Mouse (Mus musculus) liver, embryonic 14.5 days (tissue): ENCODE results near the gene Olfr1389. TPM values are rescaled to one million over a fixed set of nuclear protein-coding genes. Genes with fewer than 3 reads are reported as not detected.
"Not testable (repeated sequence)": the region's sequence is repeated elsewhere in the genome, so short reads cannot be mapped to it uniquely, and the experiment has no call there.

Source experiments
- ATAC-seq: fragments of 200-750 bp; cut with Nextera tagmentation; 2 replicates; pipeline ENCODE4 v1.8.0; 2017; ENCODE audit warnings: moderate number of reproducible peaks, mild to moderate bottlenecking, moderate library complexity; ENCODE audit not compliant: insufficient read depth
- DNase-seq, 3 experiments: peaks; one replicate each; pipeline ENCODE4 v3.0.0-alpha.2; 2012 to 2013; ENCODE audit warnings: low read depth in 3 of 3, low spot score in 3 of 3
- H3K27ac ChIP-seq: fragments of 300-500 bp; sonication (generic); 2 replicates; pipeline ENCODE4 v1.5.1; 2014; ENCODE audit warnings: moderate library complexity, mild to moderate bottlenecking, control low read depth, inconsistent platforms
- H3K27me3 ChIP-seq: fragments of 300-500 bp; sonication (generic); 2 replicates; pipeline ENCODE4 v1.6.1; 2014; ENCODE audit warnings: mild to moderate bottlenecking, low read length, moderate library complexity; ENCODE audit not compliant: control insufficient read depth, insufficient read depth
- H3K36me3 ChIP-seq: fragments of 300-500 bp; sonication (generic); replicated peaks from 2 replicates; pipeline ENCODE4 v1.6.1; 2014; ENCODE audit warnings: low read depth; ENCODE audit not compliant: control insufficient read depth, insufficient read depth
- H3K4me1 ChIP-seq, 2 experiments: fragments of 200-500 bp in 1 of 2; fragments of 300-500 bp in 1 of 2; sonication (generic) in 1 of 2; replicated peaks; 2 replicates each; pipeline ENCODE4 v1.6.1; 2012 to 2014; ENCODE audit warnings: antibody characterized with exemption in 1 of 2, inconsistent platforms in 1 of 2, low read length in 1 of 2; ENCODE audit not compliant: control insufficient read depth in 2 of 2, insufficient read depth in 2 of 2
- H3K4me2 ChIP-seq: fragments of 300-500 bp; sonication (generic); 2 replicates; pipeline ENCODE4 v1.6.1; 2014; ENCODE audit warnings: low read depth, mild to moderate bottlenecking, control low read depth, moderate library complexity
- H3K4me3 ChIP-seq, 2 experiments: fragments of 200-500 bp in 1 of 2; fragments of 300-500 bp in 1 of 2; sonication (generic) in 1 of 2; 2 replicates each; pipeline ENCODE4 v1.5.1; 2012 to 2014; ENCODE audit warnings: low read depth in 2 of 2, low read length in 2 of 2, mild to moderate bottlenecking in 2 of 2, control low read depth in 1 of 2, inconsistent platforms in 1 of 2, moderate library complexity in 1 of 2; ENCODE audit not compliant: insufficient read depth in 1 of 2
- H3K9ac ChIP-seq: fragments of 300-500 bp; sonication (generic); replicated peaks from 2 replicates; pipeline ENCODE4 v1.6.1; 2014; ENCODE audit warnings: mild to moderate bottlenecking, control low read depth, moderate library complexity
- H3K9me3 ChIP-seq: fragments of 300-500 bp; sonication (generic); 2 replicates; pipeline ENCODE4 v1.6.1; 2016; ENCODE audit warnings: low read length, mixed read lengths; ENCODE audit not compliant: control insufficient read depth
- CTCF ChIP-seq: IDR thresholded peaks from 2 replicates; pipeline ENCODE4 v1.5.1; 2016; ENCODE audit warnings: antibody characterized with exemption, low read depth, control low read depth
- EP300 ChIP-seq: IDR thresholded peaks from 2 replicates; pipeline ENCODE4 v1.6.1; 2016; ENCODE audit warnings: antibody characterized with exemption, low read depth
- WGBS: fragments of 180-500 bp; shearing (Covaris S2); extraction: QIAGEN DNeasy Blood & Tissue Kit; methylation state at CpG from one replicate; pipeline ENCODE4 v1.1.7; 2014; ENCODE audit not compliant: insufficient replicate concordance; 5-methylcytosine and 5-hydroxymethylcytosine counted together
- polyA plus RNA-seq, 2 experiments: library from polyadenylated mRNA; depleted of rRNA in 1 of 2; stranded (reverse) in 1 of 2; unstranded in 1 of 2; fragments of >200 nt; fragmentation: Nextera tagmentation in 1 of 2; extraction: Ambion mirVana in 1 of 2; gene quantifications; 2 replicates each; pipeline versions ENCODE4 v1.2.1 to v1.2.3; 2012 to 2014

The Olfr1389 gene
- polyA plus RNA-seq, 2 experiments: not detected

GRCm38 (mm10) chr11:49425257-49425927 is 2.5 kb downstream of the Olfr1389 start:
- 53% methylated on average over 1 of the region's 1 CpGs for WGBS

GRCm38 (mm10) chr11:49429641-49430040 is 6.8 kb downstream of the Olfr1389 start:
- no peaks in the 10 kb centered on the region for H3K36me3 ChIP-seq
- H3K9ac ChIP-seq: no peak overlapping the region
- ATAC-seq (no peak), DNase-seq (no peak)
- H3K4me2 ChIP-seq: no peak overlapping the region
- WGBS: 67% methylated on average over 2 of the region's 2 CpGs
- H3K9me3 ChIP-seq: no peaks in the 10 kb centered on the region
- H3K27ac ChIP-seq: no peak overlapping the region
- TF ChIP-seq CTCF: no peak
- TF ChIP-seq EP300: no peak
- H3K4me3 ChIP-seq: no peak overlapping the region
- no peaks in the 10 kb centered on the region for H3K27me3 ChIP-seq
- H3K4me1 ChIP-seq: no peaks in the 10 kb centered on the region

More at GRCm38 (mm10) chr11:49425257-49425927, 2.5 kb downstream of the Olfr1389 start:
- ATAC-seq (no peak), DNase-seq (no peak)
- Histone ChIP-seq H3K9me3 (no peaks in the 10 kb centered on the region), H3K27me3 (no peaks in the 10 kb centered on the region), H3K4me3 (no peak overlapping the region), H3K9ac (no peak overlapping the region), H3K4me1 (no peaks in the 10 kb centered on the region), H3K27ac (no peak overlapping the region), H3K36me3 (no peaks in the 10 kb centered on the region), H3K4me2 (no peak overlapping the region)
- TF ChIP-seq EP300: no peak
- no peak for TF ChIP-seq CTCF

GRCm38 (mm10) chr11:49436411-49436810 is 13.5 kb downstream of the Olfr1389 start, which contains the start of gene Olfr1388:
Gene Olfr1388, plus strand, starts transcription at chr11:49436624.
- Histone ChIP-seq H3K4me2 (no peak within 1 kb of the TSS), H3K36me3 (no peaks in the 10 kb centered on the region), H3K9ac (no peak within 1 kb of the TSS), H3K4me3 (no peak within 1 kb of the TSS), H3K27me3 (no peaks in the 10 kb centered on the region), H3K4me1 (no peaks in the 10 kb centered on the region), H3K27ac (no peak within 1 kb of the TSS), H3K9me3 (no peaks in the 10 kb centered on the region)
- 56% methylated on average over 3 of the region's 3 CpGs for WGBS
- ATAC-seq (no peak), DNase-seq (no peak)
- TF ChIP-seq EP300: no peak
- TF ChIP-seq CTCF: no peak

GRCm38 (mm10) chr11:49455043-49455442 is 32.2 kb downstream of the Olfr1389 start, which contains the start of gene Olfr1387:
Gene Olfr1387, plus strand, starts transcription at chr11:49455343.
- DNase-seq (no peak), ATAC-seq (no peak)
- H3K27me3 ChIP-seq: no peaks in the 10 kb centered on the region
- no peaks in the 10 kb centered on the region for H3K9me3 ChIP-seq
- no peaks in the 10 kb centered on the region for H3K36me3 ChIP-seq
- no peak within 1 kb of the TSS for H3K9ac ChIP-seq
- H3K27ac ChIP-seq: no peak within 1 kb of the TSS
- no peak within 1 kb of the TSS for H3K4me2 ChIP-seq
- TF ChIP-seq CTCF (no peak), EP300 (no peak)
- H3K4me3 ChIP-seq: no peak within 1 kb of the TSS
- WGBS: 44% methylated on average over 1 of the region's 1 CpGs
- H3K4me1 ChIP-seq: no peaks in the 10 kb centered on the region

GRCm38 (mm10) chr11:49464746-49465145 is 41.9 kb downstream of the Olfr1389 start, which contains the start of gene Olfr1386:
Gene Olfr1386, plus strand, starts transcription at chr11:49465046.
- H3K4me1 ChIP-seq, H3K4me2 ChIP-seq, H3K36me3 ChIP-seq, H3K4me3 ChIP-seq, H3K9me3 ChIP-seq, H3K9ac ChIP-seq, ATAC-seq, H3K27me3 ChIP-seq, H3K27ac ChIP-seq, DNase-seq: not testable (repeated sequence)
- WGBS: 52% methylated on average over 2 of the region's 3 CpGs

Other genes starting within 250 kb of the Olfr1389 start
- 0.78 and 1.2 TPM in 2 replicates for gene Btnl9, start 235.9 kb upstream of the Olfr1389 start, polyA plus RNA-seq (2012; rRNA removed)
- gene Btnl9, start 235.9 kb upstream of the Olfr1389 start, polyA plus RNA-seq (2014; fragmentation: Nextera tagmentation; extraction: Ambion mirVana): 0.34 and 0.57 TPM in 2 replicates
- 3.1 and 5.2 TPM in 2 replicates for gene Zfp62, start 219.8 kb upstream of the Olfr1389 start, polyA plus RNA-seq (2012; rRNA removed)
- 10.6 and 11.4 TPM in 2 replicates for gene Zfp62, start 219.8 kb upstream of the Olfr1389 start, polyA plus RNA-seq (2014; fragmentation: Nextera tagmentation; extraction: Ambion mirVana)
- gene Mgat1, start 178.9 kb upstream of the Olfr1389 start, polyA plus RNA-seq (2012; rRNA removed): 22.8 and 23.7 TPM in 2 replicates
- gene Mgat1, start 178.9 kb upstream of the Olfr1389 start, polyA plus RNA-seq (2014; fragmentation: Nextera tagmentation; extraction: Ambion mirVana): 22.6 and 25.7 TPM in 2 replicates
- 0.03 and 0.08 TPM in 2 replicates for gene Olfr1393, start 144.8 kb upstream of the Olfr1389 start, polyA plus RNA-seq (2012; rRNA removed)
- 0.05 and 0.10 TPM in 2 replicates for gene Olfr1393, start 144.8 kb upstream of the Olfr1389 start, polyA plus RNA-seq (2014; fragmentation: Nextera tagmentation; extraction: Ambion mirVana)
- 0.01 TPM in 2 replicates for gene Olfr1392, start 137.8 kb upstream of the Olfr1389 start, polyA plus RNA-seq (2012; rRNA removed)
- gene Olfr1392, start 137.8 kb upstream of the Olfr1389 start, polyA plus RNA-seq (2014; fragmentation: Nextera tagmentation; extraction: Ambion mirVana): not detected in 2 replicates
- gene Olfr10, start 118.3 kb upstream of the Olfr1389 start, polyA plus RNA-seq (2012; rRNA removed): not detected in 2 replicates
- gene Olfr10, start 118.3 kb upstream of the Olfr1389 start, polyA plus RNA-seq (2014; fragmentation: Nextera tagmentation; extraction: Ambion mirVana): not detected in 2 replicates
- not detected in 2 replicates for gene Olfr1391, start 100.3 kb upstream of the Olfr1389 start, polyA plus RNA-seq (2012; rRNA removed)
- gene Olfr1391, start 100.3 kb upstream of the Olfr1389 start, polyA plus RNA-seq (2014; fragmentation: Nextera tagmentation; extraction: Ambion mirVana): not detected in 2 replicates
- not detected in 2 replicates for gene Olfr1390, start 87.9 kb upstream of the Olfr1389 start, polyA plus RNA-seq (2012; rRNA removed)
- not detected in 2 replicates for gene Olfr1390, start 87.9 kb upstream of the Olfr1389 start, polyA plus RNA-seq (2014; fragmentation: Nextera tagmentation; extraction: Ambion mirVana)
- 0.04 and 0.10 TPM in 2 replicates for gene Olfr1388, start 13.6 kb downstream of the Olfr1389 start, polyA plus RNA-seq (2012; rRNA removed)
- 0.08 TPM in 1 of 2 replicates, not detected in the other for gene Olfr1388, start 13.6 kb downstream of the Olfr1389 start, polyA plus RNA-seq (2014; fragmentation: Nextera tagmentation; extraction: Ambion mirVana)
- gene Olfr1387, start 32.3 kb downstream of the Olfr1389 start, polyA plus RNA-seq (2012; rRNA removed): not detected in 2 replicates
- not detected in 2 replicates for gene Olfr1387, start 32.3 kb downstream of the Olfr1389 start, polyA plus RNA-seq (2014; fragmentation: Nextera tagmentation; extraction: Ambion mirVana)
- not detected in 2 replicates for gene Olfr1386, start 42.0 kb downstream of the Olfr1389 start, polyA plus RNA-seq (2012; rRNA removed)
- gene Olfr1386, start 42.0 kb downstream of the Olfr1389 start, polyA plus RNA-seq (2014; fragmentation: Nextera tagmentation; extraction: Ambion mirVana): not detected in 2 replicates
- gene Olfr1385, start 66.0 kb downstream of the Olfr1389 start, polyA plus RNA-seq (2012; rRNA removed): not detected in 2 replicates
- not detected in 2 replicates for gene Olfr1385, start 66.0 kb downstream of the Olfr1389 start, polyA plus RNA-seq (2014; fragmentation: Nextera tagmentation; extraction: Ambion mirVana)
- gene Olfr1384, start 83.7 kb downstream of the Olfr1389 start, polyA plus RNA-seq (2012; rRNA removed): not detected in 2 replicates
- gene Olfr1384, start 83.7 kb downstream of the Olfr1389 start, polyA plus RNA-seq (2014; fragmentation: Nextera tagmentation; extraction: Ambion mirVana): not detected in 2 replicates
- not detected in 2 replicates for gene Olfr1383, start 96.6 kb downstream of the Olfr1389 start, polyA plus RNA-seq (2012; rRNA removed)
- not detected in 2 replicates for gene Olfr1383, start 96.6 kb downstream of the Olfr1389 start, polyA plus RNA-seq (2014; fragmentation: Nextera tagmentation; extraction: Ambion mirVana)
- not detected in 2 replicates for gene Olfr1382, start 105.2 kb downstream of the Olfr1389 start, polyA plus RNA-seq (2012; rRNA removed)
- not detected in 2 replicates for gene Olfr1382, start 105.2 kb downstream of the Olfr1389 start, polyA plus RNA-seq (2014; fragmentation: Nextera tagmentation; extraction: Ambion mirVana)
- gene Olfr1381, start 120.4 kb downstream of the Olfr1389 start, polyA plus RNA-seq (2012; rRNA removed): not detected in 2 replicates
- not detected in 2 replicates for gene Olfr1381, start 120.4 kb downstream of the Olfr1389 start, polyA plus RNA-seq (2014; fragmentation: Nextera tagmentation; extraction: Ambion mirVana)
- not detected in 2 replicates for gene Olfr1380, start 133.8 kb downstream of the Olfr1389 start, polyA plus RNA-seq (2012; rRNA removed)
- gene Olfr1380, start 133.8 kb downstream of the Olfr1389 start, polyA plus RNA-seq (2014; fragmentation: Nextera tagmentation; extraction: Ambion mirVana): not detected in 2 replicates
- gene Flt4, start 186.2 kb downstream of the Olfr1389 start, polyA plus RNA-seq (2012; rRNA removed): 2.0 and 2.2 TPM in 2 replicates
- gene Flt4, start 186.2 kb downstream of the Olfr1389 start, polyA plus RNA-seq (2014; fragmentation: Nextera tagmentation; extraction: Ambion mirVana): 2.5 and 2.8 TPM in 2 replicates
- gene Scgb3a1, start 240.5 kb downstream of the Olfr1389 start, polyA plus RNA-seq (2012; rRNA removed): not detected in 2 replicates
- gene Scgb3a1, start 240.5 kb downstream of the Olfr1389 start, polyA plus RNA-seq (2014; fragmentation: Nextera tagmentation; extraction: Ambion mirVana): not detected in 2 replicates